Mouse (Mus musculus) stomach, embryonic 16.5 days (tissue): ENCODE measurements at regions not wholly inside any gene's neighbourhood (a gene's known extent, or its start where the extent isn't known, plus 50 kb on each side); places are given as distances from the start of the nearest gene placed in this dataset.

Experiments
- ATAC-seq: fragments of 200-750 bp; cut with Nextera tagmentation; 2 replicates; pipeline ENCODE4 v1.8.0; 2017; ENCODE audit warnings: moderate number of reproducible peaks, moderate TSS enrichment; ENCODE audit not compliant: insufficient read depth, low FRiP score
- H3K27ac ChIP-seq: fragments of 300-500 bp; sonication (generic); 2 replicates; pipeline ENCODE4 v1.5.1; 2014; ENCODE audit warnings: low read length
- H3K27me3 ChIP-seq: fragments of 300-500 bp; sonication (generic); 2 replicates; pipeline ENCODE4 v1.6.1; 2014; ENCODE audit warnings: low read length, control low read depth, mixed read lengths; ENCODE audit not compliant: control insufficient read depth, insufficient read depth
- H3K36me3 ChIP-seq: fragments of 300-500 bp; sonication (generic); 2 replicates; pipeline ENCODE4 v1.6.1; 2014; ENCODE audit warnings: low read length; ENCODE audit not compliant: control insufficient read depth, insufficient read depth
- H3K4me1 ChIP-seq: fragments of 300-500 bp; sonication (generic); 2 replicates; pipeline ENCODE4 v1.6.1; 2014; ENCODE audit warnings: low read length, control low read depth, mixed read lengths; ENCODE audit not compliant: control insufficient read depth, insufficient read depth
- H3K4me2 ChIP-seq: fragments of 300-500 bp; sonication (generic); 2 replicates; pipeline ENCODE4 v1.6.1; 2014; ENCODE audit warnings: low read depth, low read length, mixed read lengths
- H3K4me3 ChIP-seq: fragments of 300-500 bp; sonication (generic); replicated peaks from 2 replicates; pipeline ENCODE4 v1.5.1; 2014; ENCODE audit warnings: mild to moderate bottlenecking, low read length
- H3K9ac ChIP-seq: fragments of 300-500 bp; sonication (generic); 2 replicates; pipeline ENCODE4 v1.6.1; 2014; ENCODE audit warnings: low read length
- H3K9me3 ChIP-seq: fragments of 300-500 bp; sonication (generic); replicated peaks from 2 replicates; pipeline ENCODE4 v1.6.1; 2016; ENCODE audit warnings: low read length, control low read depth; ENCODE audit not compliant: control insufficient read depth
- WGBS: fragments of 180-500 bp; shearing (Covaris S2); extraction: QIAGEN DNeasy Blood & Tissue Kit; methylation state at CpG from one replicate; pipeline ENCODE4 v1.1.7; 2014; 5-methylcytosine and 5-hydroxymethylcytosine counted together

DNA sequence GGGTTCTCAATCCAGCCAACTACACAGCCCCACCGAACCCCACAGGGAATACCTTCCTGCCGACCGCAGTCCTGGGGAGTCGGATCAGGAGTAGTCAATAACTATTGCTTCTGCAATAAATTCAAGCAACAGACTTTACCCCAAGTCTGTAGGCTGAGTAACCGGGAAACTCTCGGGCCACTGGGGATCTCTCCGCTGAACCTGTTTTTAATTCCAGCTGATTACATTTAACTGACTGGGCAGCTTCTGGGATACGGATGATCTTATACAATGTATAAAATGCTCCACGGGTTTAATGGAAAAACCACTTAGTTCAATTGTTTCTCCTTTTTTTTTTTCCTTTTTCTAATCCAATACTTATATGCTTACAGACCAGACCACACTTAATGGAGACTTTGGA lies 336.6 kb downstream of the Agtpbp1 start:
- no peaks in the 10 kb centered on the region for H3K9me3 ChIP-seq
- H3K36me3 ChIP-seq = no peaks in the 10 kb centered on the region
- H3K4me1 ChIP-seq = no peaks in the 10 kb centered on the region
- no peaks in the 10 kb centered on the region for H3K27me3 ChIP-seq
- 86% methylated on average over 9 of the region's 9 CpGs for WGBS
- no peak for ATAC-seq
- no peak overlapping the region for H3K4me3 ChIP-seq
- H3K4me2 ChIP-seq = no peak overlapping the region
- no peak overlapping the region for H3K27ac ChIP-seq
- no peak overlapping the region for H3K9ac ChIP-seq

DNA sequence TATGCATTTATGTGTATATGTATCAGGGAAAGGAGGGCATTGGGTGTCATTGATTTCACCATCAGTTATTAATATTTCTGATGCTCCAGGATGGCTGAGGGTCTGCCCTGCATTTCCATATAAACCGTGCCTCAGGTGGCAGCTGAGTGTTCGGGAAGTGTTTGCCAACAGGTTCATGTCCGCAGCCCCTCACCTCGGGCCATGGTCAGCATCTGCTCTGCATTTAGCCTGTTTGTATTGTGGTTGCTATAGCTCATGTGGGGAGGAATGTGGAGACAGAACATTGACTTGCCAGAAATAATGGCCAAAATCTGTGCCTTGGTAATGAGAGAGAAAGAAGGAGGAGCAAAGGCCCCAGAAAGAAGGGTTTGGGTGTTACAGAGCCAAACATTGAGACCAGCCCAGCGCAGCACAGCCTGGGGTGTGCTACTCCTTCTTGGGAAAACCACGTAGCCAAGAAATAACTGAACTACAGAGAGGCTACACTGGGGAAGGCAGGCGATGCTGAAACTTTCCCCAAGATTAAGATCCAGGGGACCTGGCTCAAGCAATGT lies 338.0 kb downstream of the Agtpbp1 start:
- ATAC-seq = no peak
- Histone ChIP-seq H3K27me3 (no peaks in the 10 kb centered on the region), H3K4me3 (no peak overlapping the region), H3K4me1 (no peaks in the 10 kb centered on the region), H3K4me2 (no peak overlapping the region), H3K9me3 (no peaks in the 10 kb centered on the region), H3K27ac (no peak overlapping the region), H3K9ac (no peak overlapping the region), H3K36me3 (no peaks in the 10 kb centered on the region)
- 85% methylated on average over 7 of the region's 7 CpGs for WGBS

DNA sequence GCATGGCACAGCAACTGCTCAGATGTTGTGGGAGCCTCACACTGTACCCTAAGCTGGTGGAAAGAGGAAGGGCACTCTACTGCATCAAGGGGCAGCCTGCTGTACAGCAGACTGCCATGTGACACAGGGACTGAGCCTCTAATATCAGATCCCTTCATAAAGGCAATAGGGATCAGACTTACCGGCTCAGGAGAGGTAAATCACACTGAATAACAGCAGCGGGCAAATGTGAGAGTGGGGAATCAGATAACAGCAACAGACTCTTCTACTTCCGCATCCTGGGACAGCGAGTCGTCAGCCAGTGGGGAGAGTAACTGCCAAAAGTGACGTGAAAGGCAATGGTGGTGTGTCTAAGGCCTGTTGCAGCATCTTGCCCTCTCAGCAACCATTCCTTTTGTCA lies 339.0 kb downstream of the Agtpbp1 start:
- Histone ChIP-seq H3K9ac (no peak overlapping the region), H3K4me3 (no peak overlapping the region), H3K27me3 (no peaks in the 10 kb centered on the region), H3K9me3 (no peaks in the 10 kb centered on the region), H3K36me3 (no peaks in the 10 kb centered on the region), H3K27ac (no peak overlapping the region), H3K4me2 (no peak overlapping the region), H3K4me1 (no peaks in the 10 kb centered on the region)
- ATAC-seq = no peak
- WGBS = 58% methylated on average over 6 of the region's 6 CpGs

DNA sequence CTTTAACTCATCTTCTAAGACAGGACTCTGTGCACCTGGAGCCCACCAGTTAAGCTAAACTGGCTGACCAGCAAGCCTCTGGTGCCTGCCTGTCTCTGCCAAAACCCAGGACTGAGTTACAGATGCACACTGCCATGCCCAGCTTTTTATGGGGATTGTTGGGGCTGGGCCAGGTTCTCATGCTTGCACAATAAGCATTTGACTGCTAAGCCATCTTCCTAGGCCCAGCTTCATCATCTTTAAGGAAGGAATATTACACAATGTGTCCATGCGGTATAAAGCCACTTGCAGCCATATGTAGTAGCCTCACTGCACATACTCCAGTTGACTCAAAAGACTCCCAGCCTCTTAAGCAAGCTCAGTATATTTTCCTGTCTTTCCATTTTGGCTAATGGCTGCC lies 340.4 kb downstream of the Agtpbp1 start:
- Histone ChIP-seq H3K9ac (no peak overlapping the region), H3K36me3 (no peaks in the 10 kb centered on the region), H3K9me3 (no peaks in the 10 kb centered on the region), H3K27ac (no peak overlapping the region), H3K4me2 (no peak overlapping the region), H3K4me1 (no peaks in the 10 kb centered on the region), H3K27me3 (no peaks in the 10 kb centered on the region), H3K4me3 (no peak overlapping the region)
- ATAC-seq = no peak
- 80% methylated on average over 1 of the region's 1 CpGs for WGBS

DNA sequence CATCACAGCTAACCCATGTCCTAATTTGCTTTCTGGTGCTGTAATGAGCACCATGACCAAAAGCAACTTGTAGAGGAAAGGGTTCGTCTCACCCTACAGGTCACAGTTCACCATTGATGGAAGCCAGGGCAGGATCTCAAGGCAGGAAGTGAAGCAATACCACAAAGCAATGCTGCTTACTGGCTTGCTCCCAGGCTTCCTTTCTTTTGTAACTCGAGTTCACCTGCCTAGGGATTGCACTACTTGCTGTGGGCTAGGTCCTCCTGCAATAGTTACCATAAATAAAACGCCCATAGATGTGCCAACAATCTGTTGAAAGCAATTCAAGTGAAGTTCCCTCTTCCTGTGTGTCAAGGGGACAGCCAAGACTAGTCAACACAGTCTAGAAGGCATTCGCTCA lies 342.4 kb downstream of the Agtpbp1 start:
- 64% methylated on average over 4 of the region's 4 CpGs for WGBS
- Histone ChIP-seq H3K9ac (no peak overlapping the region), H3K27ac (no peak overlapping the region), H3K36me3 (no peaks in the 10 kb centered on the region), H3K4me3 (no peak overlapping the region), H3K9me3 (no peaks in the 10 kb centered on the region), H3K4me2 (no peak overlapping the region), H3K27me3 (no peaks in the 10 kb centered on the region), H3K4me1 (no peaks in the 10 kb centered on the region)
- ATAC-seq = no peak

DNA sequence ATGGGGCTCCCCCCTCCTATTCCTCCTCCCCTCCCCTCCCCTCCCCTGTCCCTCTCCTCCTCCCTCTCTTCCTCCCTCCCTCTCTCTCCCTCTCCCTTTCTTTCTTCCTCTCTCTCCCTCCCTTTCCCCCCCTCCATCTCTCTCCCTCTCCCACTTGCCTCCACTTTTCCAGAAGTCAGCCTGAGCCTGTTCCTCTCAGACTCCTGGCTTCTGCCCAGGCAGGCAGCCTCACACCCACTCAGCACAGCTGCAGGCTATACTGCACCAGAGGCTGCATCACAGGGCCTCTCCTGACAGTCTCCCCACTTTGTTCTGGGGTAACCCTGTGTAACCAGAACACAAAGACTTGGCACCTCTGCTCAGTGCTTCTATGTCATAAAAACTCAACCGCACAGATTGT lies 346.3 kb downstream of the Agtpbp1 start:
- Histone ChIP-seq H3K4me2 (no peak overlapping the region), H3K27ac (no peak overlapping the region), H3K4me3 (no peak overlapping the region), H3K36me3 (no peaks in the 10 kb centered on the region), H3K4me1 (no peaks in the 10 kb centered on the region), H3K27me3 (no peaks in the 10 kb centered on the region), H3K9me3 (no peaks in the 10 kb centered on the region), H3K9ac (no peak overlapping the region)
- peak; percentile 81 for ATAC-seq
- WGBS = 63% methylated on average over 1 of the region's 1 CpGs

DNA sequence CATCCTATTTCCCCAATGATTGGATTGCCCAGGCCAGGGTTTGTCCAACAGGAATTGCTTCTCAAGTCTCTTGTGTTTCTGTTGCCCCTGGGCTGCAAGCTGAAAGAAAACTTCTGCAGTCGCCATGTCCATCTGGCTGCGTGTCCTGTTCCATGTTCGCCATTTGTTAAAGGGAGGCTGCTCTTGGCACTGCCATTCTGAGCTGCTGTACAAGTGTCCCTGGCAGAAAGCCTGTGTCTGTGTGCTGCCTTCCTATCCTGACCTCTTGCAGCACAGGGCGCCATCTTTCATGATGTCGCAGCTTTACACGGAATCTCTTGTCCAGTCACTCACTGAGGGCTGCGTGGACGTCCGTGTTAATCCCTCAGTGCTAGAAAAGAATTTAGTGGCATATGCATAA lies 349.2 kb downstream of the Agtpbp1 start:
- no peak overlapping the region for H3K4me2 ChIP-seq
- no peaks in the 10 kb centered on the region for H3K4me1 ChIP-seq
- H3K9me3 ChIP-seq = no peaks in the 10 kb centered on the region
- WGBS = 83% methylated on average over 9 of the region's 9 CpGs
- no peak overlapping the region for H3K9ac ChIP-seq
- no peaks in the 10 kb centered on the region for H3K36me3 ChIP-seq
- H3K27ac ChIP-seq = no peak overlapping the region
- no peak overlapping the region for H3K4me3 ChIP-seq
- no peak for ATAC-seq
- no peaks in the 10 kb centered on the region for H3K27me3 ChIP-seq

DNA sequence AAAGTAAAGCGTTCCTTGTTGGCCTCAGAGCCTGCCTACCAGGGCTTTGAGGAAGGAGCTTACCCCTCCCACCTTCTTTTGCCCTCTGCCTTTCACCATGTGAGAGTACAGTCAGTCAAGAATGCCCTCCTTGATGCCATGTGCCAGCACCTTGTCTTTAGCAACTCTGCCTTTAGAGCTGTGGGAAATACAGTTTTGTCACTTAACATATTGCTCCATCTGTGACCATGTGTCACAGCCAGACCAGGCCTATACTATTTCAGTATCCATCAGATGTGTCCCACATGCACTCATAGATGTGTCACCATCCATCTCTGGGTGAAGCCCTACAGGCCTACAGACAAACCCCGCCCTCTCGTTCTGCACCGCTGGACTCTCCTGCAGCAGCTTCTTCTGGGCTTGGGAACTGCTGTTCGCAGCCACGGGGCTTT lies 355.9 kb downstream of the Agtpbp1 start:
- ATAC-seq = no peak
- WGBS = 80% methylated on average over 6 of the region's 6 CpGs
- H3K9ac ChIP-seq = no peak overlapping the region
- no peaks in the 10 kb centered on the region for H3K36me3 ChIP-seq
- no peak overlapping the region for H3K4me2 ChIP-seq
- peaks cover 3% of the 10 kb centered on the region; the same call in 1 of the 2 replicates for H3K4me1 ChIP-seq
- no peaks in the 10 kb centered on the region for H3K9me3 ChIP-seq
- H3K4me3 ChIP-seq = no peak overlapping the region
- no peak overlapping the region for H3K27ac ChIP-seq
- H3K27me3 ChIP-seq = no peaks in the 10 kb centered on the region

DNA sequence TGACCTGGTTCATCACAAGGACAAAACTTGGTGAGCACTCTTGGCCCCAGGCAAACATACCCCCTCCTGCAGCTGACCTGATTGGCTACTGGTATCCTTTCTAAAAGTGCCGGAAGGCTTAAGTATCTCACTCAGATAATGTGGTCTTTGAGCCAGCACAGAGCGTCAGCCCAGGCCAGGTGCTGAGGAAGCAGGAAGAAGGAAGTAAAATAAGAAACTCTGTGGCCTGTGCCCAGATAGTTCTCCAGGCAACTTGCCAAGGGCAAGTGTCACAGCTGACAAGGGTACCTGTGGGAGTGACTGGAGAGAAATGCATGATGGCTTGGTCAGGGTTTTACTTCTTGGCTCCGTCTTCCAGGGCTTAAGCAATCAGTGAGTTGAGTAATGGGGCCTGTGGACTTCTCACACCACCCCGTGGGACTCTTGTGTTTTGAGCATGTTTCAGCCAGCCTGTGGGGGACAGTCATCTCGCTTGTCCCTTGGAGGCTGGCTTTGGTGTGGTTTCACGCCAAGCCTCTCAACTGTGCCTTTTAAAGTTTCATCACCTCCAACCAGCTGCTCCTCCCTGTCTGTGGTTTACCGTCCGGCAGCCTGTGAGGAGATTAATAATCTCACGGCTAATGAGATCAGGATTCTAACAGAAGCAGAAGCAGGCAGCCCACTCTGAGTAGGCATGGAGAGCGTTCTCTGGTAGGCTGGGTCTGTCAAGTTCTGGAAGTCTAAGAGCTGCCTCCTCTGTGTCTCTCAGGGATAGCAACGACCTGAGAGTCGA lies 356.8 kb downstream of the Agtpbp1 start:
- H3K9me3 ChIP-seq = no peaks in the 10 kb centered on the region
- ATAC-seq = peak; percentile 83
- no peaks in the 10 kb centered on the region for H3K27me3 ChIP-seq
- H3K36me3 ChIP-seq = no peaks in the 10 kb centered on the region
- H3K4me2 ChIP-seq = no peak overlapping the region
- H3K27ac ChIP-seq = peak overlapping the region; percentile 67; the same call in 1 of the 2 replicates
- H3K4me3 ChIP-seq = no peak overlapping the region
- H3K4me1 ChIP-seq = peaks cover 3% of the 10 kb centered on the region; the same call in 1 of the 2 replicates
- no peak overlapping the region for H3K9ac ChIP-seq
- 42% methylated on average over 12 of the region's 12 CpGs for WGBS
